Mouse (Mus musculus) G1E (cell line): ENCODE results near the gene Clcf1.

Experiments
- CTCF ChIP-seq: IDR thresholded peaks from 2 replicates; pipeline ENCODE4 v1.5.1; 2012; ENCODE audit warnings: low read depth, low read length, inconsistent platforms, mixed read lengths
- GATA1 ChIP-seq: IDR thresholded peaks from 2 replicates; pipeline ENCODE4 v1.6.1; 2012; ENCODE audit warnings: borderline replicate concordance, low read length, inconsistent platforms, mixed read lengths

GRCm38 (mm10) chr19:4201291-4201909, 12.6 kb upstream of the Clcf1 start, which contains the start of gene Rad9a:
- TF ChIP-seq GATA1 (no peak), CTCF (no peak)
